Mouse (Mus musculus): ENCODE data around the gene Qrfp. TPM values are rescaled to one million over a fixed set of nuclear protein-coding genes. Genes with fewer than 3 reads are reported as not detected.
A peak's percentile ranks its signal among the peaks of the same experiment; 100 is the strongest.

The Qrfp gene
- polyA plus RNA-seq, 1 experiment from 2014 or later = not detected

DNA sequence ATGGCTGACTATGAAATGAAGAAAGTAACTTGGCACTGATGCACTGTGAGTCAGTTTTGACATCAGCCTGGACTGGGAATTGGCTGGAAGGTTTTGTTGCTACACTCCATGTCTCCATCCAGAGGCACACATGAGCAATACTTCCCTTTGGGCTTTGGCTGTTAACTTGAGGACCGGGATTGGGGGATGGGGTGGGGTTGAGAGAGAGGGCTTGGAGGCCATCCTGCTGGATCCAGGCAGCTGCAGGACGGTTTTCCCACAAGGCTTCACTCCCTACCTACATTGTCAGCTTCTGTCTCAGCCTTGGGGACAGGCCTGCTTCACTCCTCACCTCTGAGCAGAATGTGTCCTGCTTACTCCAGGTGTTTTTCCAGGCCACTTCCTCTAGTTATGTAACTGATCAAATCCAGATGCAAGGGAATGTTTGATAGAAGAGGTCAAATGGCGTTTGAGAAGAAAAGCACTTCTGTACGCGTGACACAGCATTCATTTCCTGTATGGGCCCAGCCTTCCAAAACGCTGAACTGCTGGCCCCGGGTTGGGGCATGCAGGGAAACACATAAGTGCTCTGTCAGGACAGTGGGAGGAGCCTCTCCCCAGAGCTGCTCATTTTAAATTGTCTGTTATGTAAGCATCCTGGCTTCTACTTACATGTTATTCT is 39.5 kb downstream of the Qrfp start:
- peaks cover 59% of the 10 kb centered on the region for H3K4me1 ChIP-seq (replicated peaks; ENCODE audit: control insufficient read depth, insufficient read depth, low read length)
- H3K4me3 ChIP-seq (ENCODE audit: low read depth, low read length) = no peak overlapping the region
- peak overlapping the region; percentile 88 for H3K27ac ChIP-seq (ENCODE audit: low read depth)
- H3K36me3 ChIP-seq (ENCODE audit: control insufficient read depth, insufficient read depth, low read length) = no peaks in the 10 kb centered on the region
- H3K9me3 ChIP-seq (ENCODE audit: control insufficient read depth, low read length) = no peaks in the 10 kb centered on the region
- ATAC-seq (replicated peaks; ENCODE audit: low FRiP score, low TSS enrichment, low read depth) (peak; percentile 70; the same call in 1 of the 2 replicates), DNase-seq (ENCODE audit: low spot score) (peak; percentile 63)
- 11% methylated on average over 7 of the region's 7 CpGs for WGBS
- peak overlapping the region; percentile 7; the same call in 1 of the 2 replicates for H3K4me2 ChIP-seq (ENCODE audit: low read length)
- no peak overlapping the region for H3K9ac ChIP-seq (ENCODE audit: low read length)
- no peaks in the 10 kb centered on the region for H3K27me3 ChIP-seq (replicated peaks; ENCODE audit: control insufficient read depth, insufficient read depth, low read length)

DNA sequence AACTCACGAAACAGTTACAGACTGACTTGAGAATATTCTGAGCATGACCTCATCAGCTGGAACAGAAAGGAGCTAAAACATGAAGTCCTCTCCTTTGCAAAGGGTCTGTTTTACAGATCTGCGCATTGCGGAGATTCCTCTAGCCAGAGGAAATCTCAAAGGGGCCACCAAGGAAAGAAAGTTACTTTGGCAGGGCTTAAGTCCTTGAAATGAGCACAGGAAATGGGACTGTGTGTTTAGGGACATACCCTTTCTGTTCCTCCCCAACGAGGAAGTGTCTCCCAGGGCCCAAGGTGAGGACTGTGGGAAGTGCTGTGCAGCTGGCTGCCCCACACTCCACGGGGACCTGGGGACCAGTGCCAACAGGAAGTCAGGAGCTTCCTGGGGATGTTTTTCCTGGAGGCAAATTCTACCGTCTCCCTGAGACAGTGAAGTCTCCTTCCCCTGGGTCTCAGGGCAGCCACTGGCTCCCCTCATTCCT is 40.7 kb downstream of the Qrfp start:
- peak; percentile 66 for DNase-seq (ENCODE audit: low spot score)
- H3K9ac ChIP-seq (ENCODE audit: low read length) = peak overlapping the region; percentile 38; the same call in 1 of the 2 replicates

DNA sequence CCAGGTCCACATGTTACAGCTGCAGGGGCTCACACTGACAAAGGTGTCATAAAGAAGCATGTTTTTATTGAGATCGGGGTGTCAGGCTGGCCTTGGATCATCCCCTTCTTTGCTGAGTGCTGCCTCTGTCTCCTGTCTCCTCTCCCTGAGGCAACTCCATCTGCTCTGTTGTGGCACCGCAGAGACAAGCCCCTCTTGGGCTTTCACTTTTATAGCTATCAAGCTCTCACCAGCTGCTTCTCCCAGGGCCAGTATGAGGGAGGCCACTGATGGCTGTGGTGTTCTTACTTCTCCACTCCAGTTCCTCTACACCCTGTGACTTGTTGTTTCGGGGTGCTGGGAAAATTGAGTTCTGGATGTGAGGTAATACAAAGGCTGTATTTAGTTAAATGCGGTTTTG is 41.3 kb downstream of the Qrfp start:
- Histone ChIP-seq H3K9ac (ENCODE audit: low read length) (no peak overlapping the region), H3K36me3 (ENCODE audit: control insufficient read depth, insufficient read depth, low read length) (0 out of 2 replicates have a peak, but pooled peaks cover 5% of the 10 kb centered on the region), H3K4me2 (ENCODE audit: low read length) (peak overlapping the region; percentile 28), H3K27me3 (replicated peaks; ENCODE audit: control insufficient read depth, insufficient read depth, low read length) (no peaks in the 10 kb centered on the region), H3K4me3 (ENCODE audit: low read depth, low read length) (no peak overlapping the region), H3K9me3 (ENCODE audit: control insufficient read depth, low read length) (no peaks in the 10 kb centered on the region), H3K4me1 (replicated peaks; ENCODE audit: control insufficient read depth, insufficient read depth, low read length) (peaks cover 64% of the 10 kb centered on the region), H3K27ac (ENCODE audit: low read depth) (peak overlapping the region; percentile 88)
- ATAC-seq (replicated peaks; ENCODE audit: low FRiP score, low TSS enrichment, low read depth) = no peak
- DNase-seq (ENCODE audit: low spot score) = no peak
- WGBS = 18% methylated on average over 4 of the region's 4 CpGs

More for the DNA sequence above, 40.7 kb downstream of the Qrfp start:
- H3K27me3 ChIP-seq (replicated peaks; ENCODE audit: control insufficient read depth, insufficient read depth, low read length) = no peaks in the 10 kb centered on the region
- H3K4me2 ChIP-seq (ENCODE audit: low read length) = peak overlapping the region; percentile 28
- H3K9me3 ChIP-seq (ENCODE audit: control insufficient read depth, low read length) = no peaks in the 10 kb centered on the region
- 0 out of 2 replicates have a peak, but pooled peaks cover 1% of the 10 kb centered on the region for H3K36me3 ChIP-seq (ENCODE audit: control insufficient read depth, insufficient read depth, low read length)
- H3K27ac ChIP-seq (ENCODE audit: low read depth) = peak overlapping the region; percentile 88
- H3K4me3 ChIP-seq (ENCODE audit: low read depth, low read length) = no peak overlapping the region
- no peak for ATAC-seq (replicated peaks; ENCODE audit: low FRiP score, low TSS enrichment, low read depth)
- H3K4me1 ChIP-seq (replicated peaks; ENCODE audit: control insufficient read depth, insufficient read depth, low read length) = peaks cover 60% of the 10 kb centered on the region
- WGBS = 10% methylated on average over 6 of the region's 6 CpGs

DNA sequence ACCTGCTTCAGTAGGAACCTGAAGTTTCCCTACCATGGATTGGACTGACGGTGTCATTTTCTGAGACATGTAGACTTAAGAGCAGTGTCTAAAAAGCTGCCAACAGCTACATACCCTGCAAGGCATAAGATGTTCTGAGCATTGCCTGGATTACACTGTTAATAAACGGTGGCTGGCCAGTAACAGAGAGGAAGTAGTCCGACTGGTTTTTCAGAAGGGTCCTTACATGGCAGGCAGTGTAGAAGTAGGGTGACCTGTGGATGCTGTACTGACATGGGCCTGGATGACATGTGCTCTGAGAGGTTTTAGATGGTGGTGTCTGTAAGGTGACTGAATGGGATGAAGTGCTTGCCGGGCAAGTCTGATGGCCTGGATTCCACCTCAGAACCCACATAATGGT is 42.6 kb downstream of the Qrfp start:
- 65% methylated on average over 4 of the region's 4 CpGs for WGBS
- no peak for ATAC-seq (replicated peaks; ENCODE audit: low FRiP score, low TSS enrichment, low read depth)
- DNase-seq (ENCODE audit: low spot score) = no peak
- H3K9me3 ChIP-seq (ENCODE audit: control insufficient read depth, low read length) = no peaks in the 10 kb centered on the region
- H3K4me1 ChIP-seq (replicated peaks; ENCODE audit: control insufficient read depth, insufficient read depth, low read length) = peaks cover 69% of the 10 kb centered on the region
- H3K36me3 ChIP-seq (ENCODE audit: control insufficient read depth, insufficient read depth, low read length) = 0 out of 2 replicates have a peak, but pooled peaks cover 5% of the 10 kb centered on the region
- no peak overlapping the region for H3K4me2 ChIP-seq (ENCODE audit: low read length)
- H3K9ac ChIP-seq (ENCODE audit: low read length) = no peak overlapping the region
- no peak overlapping the region for H3K4me3 ChIP-seq (ENCODE audit: low read depth, low read length)
- H3K27ac ChIP-seq (ENCODE audit: low read depth) = no peak overlapping the region
- H3K27me3 ChIP-seq (replicated peaks; ENCODE audit: control insufficient read depth, insufficient read depth, low read length) = no peaks in the 10 kb centered on the region

DNA sequence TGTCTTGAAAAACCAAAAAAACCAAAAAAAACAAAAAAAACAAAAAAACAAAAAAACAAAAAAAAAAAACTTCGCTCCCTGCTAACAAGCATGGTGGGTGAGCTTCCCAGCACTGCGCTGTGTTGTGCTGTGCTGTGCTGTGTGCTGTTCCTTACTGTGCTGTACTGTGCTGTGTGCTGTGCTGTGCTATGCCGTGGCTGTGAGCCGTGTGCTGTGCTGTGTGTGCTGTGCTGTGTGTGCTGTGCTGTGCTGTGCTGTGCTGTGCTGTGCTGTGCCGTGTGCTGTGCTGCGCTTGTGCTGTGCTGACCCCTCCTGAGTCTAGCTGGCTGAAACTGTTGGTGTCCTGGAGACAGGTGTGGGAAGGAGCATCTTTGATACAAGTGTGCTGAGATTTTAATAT is 43.3 kb downstream of the Qrfp start:
- Histone ChIP-seq H3K4me3 (ENCODE audit: low read depth, low read length) (no peak overlapping the region), H3K9me3 (ENCODE audit: control insufficient read depth, low read length) (no peaks in the 10 kb centered on the region), H3K27ac (ENCODE audit: low read depth) (no peak overlapping the region), H3K36me3 (ENCODE audit: control insufficient read depth, insufficient read depth, low read length) (0 out of 2 replicates have a peak, but pooled peaks cover 5% of the 10 kb centered on the region), H3K27me3 (replicated peaks; ENCODE audit: control insufficient read depth, insufficient read depth, low read length) (no peaks in the 10 kb centered on the region), H3K4me2 (ENCODE audit: low read length) (no peak overlapping the region), H3K9ac (ENCODE audit: low read length) (no peak overlapping the region), H3K4me1 (replicated peaks; ENCODE audit: control insufficient read depth, insufficient read depth, low read length) (peaks cover 72% of the 10 kb centered on the region)
- WGBS = 92% methylated on average over 6 of the region's 6 CpGs
- no peak for DNase-seq (ENCODE audit: low spot score)
- no peak for ATAC-seq (replicated peaks; ENCODE audit: low FRiP score, low TSS enrichment, low read depth)

DNA sequence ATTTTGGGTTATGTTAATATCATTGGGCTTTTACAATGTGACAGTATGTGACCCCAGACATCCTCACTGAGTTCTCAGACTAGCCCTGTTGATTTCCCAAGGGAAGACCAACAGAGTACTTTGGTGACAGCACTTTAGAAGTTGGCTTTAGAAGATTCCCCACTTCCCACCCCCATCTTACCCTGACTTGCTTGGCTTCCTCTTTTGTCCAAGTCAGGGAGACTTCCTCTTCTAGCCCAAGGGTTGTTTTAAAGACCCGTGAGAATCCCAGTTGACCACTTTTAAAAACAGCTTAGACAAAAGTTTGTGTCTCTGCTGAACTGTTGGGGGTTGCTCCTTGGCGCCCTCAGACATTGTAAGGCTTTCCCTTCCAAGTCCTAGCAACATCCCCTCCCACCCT is 47.1 kb downstream of the Qrfp start:
- DNase-seq (ENCODE audit: low spot score) = no peak
- 0 out of 2 replicates have a peak, but pooled peaks cover 5% of the 10 kb centered on the region for H3K36me3 ChIP-seq (ENCODE audit: control insufficient read depth, insufficient read depth, low read length)
- H3K27me3 ChIP-seq (replicated peaks; ENCODE audit: control insufficient read depth, insufficient read depth, low read length) = no peaks in the 10 kb centered on the region
- H3K4me3 ChIP-seq (ENCODE audit: low read depth, low read length) = 0 out of 2 replicates have a peak overlapping the region, but pooled peaks have one; percentile 0
- ATAC-seq (replicated peaks; ENCODE audit: low FRiP score, low TSS enrichment, low read depth) = no peak
- H3K9me3 ChIP-seq (ENCODE audit: control insufficient read depth, low read length) = no peaks in the 10 kb centered on the region
- peaks cover 49% of the 10 kb centered on the region for H3K4me1 ChIP-seq (replicated peaks; ENCODE audit: control insufficient read depth, insufficient read depth, low read length)
- no peak overlapping the region for H3K9ac ChIP-seq (ENCODE audit: low read length)
- WGBS = 31% methylated on average over 2 of the region's 2 CpGs
- H3K4me2 ChIP-seq (ENCODE audit: low read length) = peak overlapping the region; percentile 96
- peak overlapping the region; percentile 92; the same call in 1 of the 2 replicates for H3K27ac ChIP-seq (ENCODE audit: low read depth)

DNA sequence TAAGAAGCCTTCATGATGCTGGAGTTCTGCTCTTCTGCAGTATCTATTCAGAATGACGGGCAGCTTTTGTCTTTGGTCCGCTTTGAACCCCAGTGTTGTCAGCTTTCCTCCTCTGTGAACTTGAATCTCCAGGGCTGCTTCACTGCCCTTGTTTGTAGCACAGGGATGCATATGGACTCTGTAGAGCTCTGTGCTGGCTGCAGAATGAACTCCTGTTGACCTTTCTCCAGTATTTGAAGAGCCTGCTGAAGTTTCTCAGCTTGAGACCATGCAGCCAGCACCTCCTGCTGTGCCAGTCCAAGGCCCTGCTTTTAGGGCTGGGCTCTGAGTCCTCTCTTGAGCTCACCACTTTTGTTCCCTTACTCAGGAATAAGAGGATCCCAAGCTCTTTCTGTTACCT is 47.5 kb downstream of the Qrfp start:
- peak overlapping the region; percentile 92; the same call in 1 of the 2 replicates for H3K27ac ChIP-seq (ENCODE audit: low read depth)
- ATAC-seq (replicated peaks; ENCODE audit: low FRiP score, low TSS enrichment, low read depth) = no peak
- H3K9ac ChIP-seq (ENCODE audit: low read length) = 0 out of 2 replicates have a peak overlapping the region, but pooled peaks have one; percentile 20
- peak overlapping the region; percentile 96 for H3K4me2 ChIP-seq (ENCODE audit: low read length)
- WGBS = 18% methylated on average over 2 of the region's 2 CpGs
- no peaks in the 10 kb centered on the region for H3K27me3 ChIP-seq (replicated peaks; ENCODE audit: control insufficient read depth, insufficient read depth, low read length)
- DNase-seq (ENCODE audit: low spot score) = no peak
- H3K9me3 ChIP-seq (ENCODE audit: control insufficient read depth, low read length) = no peaks in the 10 kb centered on the region
- 0 out of 2 replicates have a peak, but pooled peaks cover 5% of the 10 kb centered on the region for H3K36me3 ChIP-seq (ENCODE audit: control insufficient read depth, insufficient read depth, low read length)
- H3K4me3 ChIP-seq (ENCODE audit: low read depth, low read length) = peak overlapping the region; percentile 63; the same call in 1 of the 2 replicates
- peaks cover 45% of the 10 kb centered on the region for H3K4me1 ChIP-seq (replicated peaks; ENCODE audit: control insufficient read depth, insufficient read depth, low read length)

DNA sequence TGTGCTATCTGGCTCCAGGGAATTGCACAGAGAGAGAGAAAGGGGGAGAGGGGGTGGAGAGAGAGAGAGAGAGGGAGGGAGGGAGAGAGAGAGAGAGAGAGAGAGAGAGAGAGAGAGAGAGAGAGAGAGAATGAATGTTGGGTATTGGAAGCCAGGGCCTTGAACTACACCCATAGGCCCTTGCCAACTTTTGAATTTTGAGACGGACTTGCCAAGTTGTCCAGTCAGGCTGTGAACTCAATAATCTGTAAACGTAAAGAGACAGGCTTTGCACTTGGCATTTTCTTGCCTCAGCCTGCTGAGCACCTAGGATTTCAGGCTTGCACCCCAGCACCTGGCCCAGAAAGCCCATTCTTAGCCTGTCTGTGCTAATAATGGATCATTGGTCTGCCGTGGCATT is 48.2 kb downstream of the Qrfp start:
- H3K9ac ChIP-seq (ENCODE audit: low read length) = peak overlapping the region; percentile 93
- 21% methylated on average over 3 of the region's 3 CpGs for WGBS
- ATAC-seq (replicated peaks; ENCODE audit: low FRiP score, low TSS enrichment, low read depth) (no peak), DNase-seq (ENCODE audit: low spot score) (no peak)
- H3K27ac ChIP-seq (ENCODE audit: low read depth) = peak overlapping the region; percentile 92; the same call in 1 of the 2 replicates
- H3K27me3 ChIP-seq (replicated peaks; ENCODE audit: control insufficient read depth, insufficient read depth, low read length) = no peaks in the 10 kb centered on the region
- peak overlapping the region; percentile 96 for H3K4me2 ChIP-seq (ENCODE audit: low read length)
- peak overlapping the region; percentile 63 for H3K4me3 ChIP-seq (ENCODE audit: low read depth, low read length)
- H3K4me1 ChIP-seq (replicated peaks; ENCODE audit: control insufficient read depth, insufficient read depth, low read length) = peaks cover 38% of the 10 kb centered on the region
- no peaks in the 10 kb centered on the region for H3K9me3 ChIP-seq (ENCODE audit: control insufficient read depth, low read length)
- 0 out of 2 replicates have a peak, but pooled peaks cover 5% of the 10 kb centered on the region for H3K36me3 ChIP-seq (ENCODE audit: control insufficient read depth, insufficient read depth, low read length)
